Mouse (Mus musculus) spleen, postnatal 36 days (tissue): ENCODE data around the gene Bach2.

Experiments
- DNase-seq, 2 experiments: peaks; one replicate each; pipeline ENCODE4 v3.0.0; 2022; ENCODE audit warnings: low spot score in 2 of 2, mixed read lengths in 1 of 2

Bach2 gene

DNA sequence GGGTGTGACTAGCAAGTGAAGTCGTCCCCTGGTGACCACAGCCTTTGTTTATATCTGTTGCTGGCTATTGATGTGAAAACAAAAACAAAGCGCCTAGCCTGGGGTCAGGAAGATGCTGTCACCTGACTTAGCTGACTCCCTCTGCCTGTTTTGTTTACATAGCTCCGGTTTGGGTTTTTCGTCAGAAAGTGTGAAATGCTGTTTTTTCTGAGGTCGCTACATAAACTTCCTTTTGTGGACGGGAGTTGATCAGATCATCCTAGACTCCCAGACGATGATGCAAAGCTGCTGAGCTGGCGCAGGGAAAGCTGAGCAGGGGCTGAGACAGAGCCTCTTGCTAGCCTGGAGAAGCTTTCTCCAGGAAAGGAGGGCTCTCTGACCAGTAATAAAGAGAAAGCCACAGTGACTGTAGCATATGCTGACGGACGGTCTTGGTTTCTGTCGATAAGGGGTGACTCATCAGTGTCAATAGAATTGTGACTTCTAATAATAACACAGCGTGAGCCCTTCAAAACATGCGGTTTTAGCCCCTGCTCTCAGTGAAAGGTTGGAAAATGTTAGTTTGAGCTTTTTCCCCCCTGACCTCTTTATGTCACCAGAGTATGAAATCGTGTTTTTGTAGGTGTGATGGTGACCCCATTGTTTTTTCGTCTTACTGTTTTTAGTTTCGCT, 11.9 kb downstream of the Bach2 start:
- DNase-seq: peak in 1 of 2 experiments; percentile 45

DNA sequence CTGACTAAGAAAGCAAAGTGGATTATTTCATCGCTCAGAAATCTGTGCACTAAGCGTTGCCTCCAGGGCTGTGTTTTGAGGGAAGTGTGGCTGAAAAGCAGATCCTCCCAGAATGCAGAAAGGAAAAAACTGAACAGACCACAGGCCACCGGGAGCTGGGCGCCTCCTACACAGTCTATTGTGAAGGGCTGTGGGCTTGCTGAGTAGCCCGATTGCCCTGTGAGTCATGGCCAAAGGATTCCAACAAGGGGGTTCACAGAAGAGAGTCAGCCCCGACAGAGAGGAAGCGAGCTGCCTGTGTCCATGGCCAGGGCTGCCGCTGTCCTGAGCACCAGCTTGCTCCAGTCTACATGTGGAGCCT, 12.4 kb downstream of the Bach2 start:
- no peak for DNase-seq

DNA sequence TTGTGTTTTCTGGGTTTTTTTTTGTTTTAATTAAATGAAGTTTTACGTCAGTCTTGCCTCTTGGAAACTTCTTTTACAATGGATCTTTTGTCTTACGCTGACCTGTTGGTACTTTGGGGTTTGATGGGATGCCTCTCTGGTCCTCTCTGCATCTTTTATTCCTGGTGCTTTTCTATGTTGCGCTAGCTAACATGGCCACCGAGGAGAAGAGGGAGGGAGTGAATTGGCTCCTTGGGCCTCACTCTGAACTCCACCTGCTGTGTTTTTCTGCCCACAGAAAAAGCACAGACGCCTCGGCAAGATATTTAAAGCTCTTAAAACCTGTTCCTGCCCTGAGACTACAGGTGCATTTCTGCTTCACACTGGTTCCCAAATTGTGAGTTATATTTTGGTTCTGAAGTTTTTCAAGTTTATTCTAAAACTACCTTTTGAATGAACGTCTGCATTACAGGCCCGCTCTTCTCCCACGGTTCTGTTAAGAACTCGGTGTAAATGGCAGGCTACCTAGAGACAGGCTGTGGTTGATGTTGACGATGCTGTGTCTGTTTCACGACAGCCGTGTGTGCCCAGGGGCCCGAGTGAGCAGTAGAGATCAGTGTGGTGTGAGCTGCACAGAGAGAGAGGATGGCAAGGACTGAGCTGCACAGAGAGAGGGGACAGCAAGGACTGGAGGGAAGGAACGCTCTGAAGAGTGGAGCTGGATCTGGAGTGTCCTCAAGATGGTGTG, 13.5 kb downstream of the Bach2 start:
- DNase-seq: peak in 1 of 2 experiments; percentile 2

DNA sequence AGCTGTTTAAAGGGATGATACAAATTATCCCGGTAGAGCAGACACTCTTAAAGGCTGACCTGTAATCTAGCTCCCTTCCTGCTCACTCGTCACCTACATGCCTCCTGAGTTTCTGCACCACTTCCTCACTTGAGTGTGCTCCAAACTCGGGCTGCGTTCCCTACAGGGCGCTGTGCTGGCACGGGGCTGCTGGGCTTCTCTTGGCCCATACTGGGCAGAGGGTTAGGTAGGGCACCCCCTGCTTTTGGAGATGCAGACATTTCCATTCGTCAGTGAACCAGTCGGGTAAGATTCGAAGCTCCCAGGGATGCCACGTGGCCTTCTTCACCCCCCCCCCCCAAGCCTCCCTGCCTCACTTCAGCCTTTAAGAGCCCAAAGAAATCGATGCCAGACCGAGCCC, 19.1 kb downstream of the Bach2 start:
- DNase-seq: no peak

DNA sequence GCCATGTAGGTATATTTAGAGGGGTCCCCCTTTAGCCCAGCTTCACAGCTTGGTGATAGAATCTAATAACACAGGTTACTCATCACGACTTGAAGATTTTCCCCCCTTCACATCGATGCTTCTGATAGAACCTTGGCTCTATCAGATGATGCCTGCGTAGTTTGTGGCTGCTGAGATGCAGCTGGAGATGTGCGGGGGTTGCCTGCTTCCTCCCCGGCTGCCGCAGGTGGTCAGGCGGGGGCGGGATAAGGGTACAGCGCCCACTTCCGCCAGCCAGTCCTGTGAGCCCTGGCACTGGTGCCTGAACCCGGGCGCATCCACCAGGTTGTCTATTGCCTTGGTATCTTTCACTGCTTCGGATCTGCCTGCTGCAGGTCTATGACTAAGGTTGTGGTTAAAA, 19.5 kb downstream of the Bach2 start:
- peak; percentile 77 to 82 for DNase-seq

DNA sequence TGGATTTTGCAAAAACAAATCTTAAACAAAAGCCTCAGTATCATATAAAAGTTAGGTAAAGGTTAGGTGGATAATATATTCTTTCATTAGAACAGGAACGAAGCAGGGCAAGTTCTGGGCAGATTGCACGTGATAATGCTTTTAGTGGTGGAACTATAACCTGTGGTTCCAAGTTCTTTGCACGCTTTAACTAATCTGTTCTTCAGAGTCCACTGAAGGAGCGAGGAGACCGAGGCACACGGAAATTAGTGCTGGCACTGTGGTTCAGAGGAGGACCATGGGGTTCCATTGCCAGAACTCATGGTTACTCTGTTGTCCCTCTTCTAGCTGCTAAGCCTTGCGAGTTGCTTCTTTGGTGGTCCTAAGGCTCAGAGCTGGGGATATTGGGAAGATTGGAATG, 20.0 kb downstream of the Bach2 start:
- DNase-seq: no peak

DNA sequence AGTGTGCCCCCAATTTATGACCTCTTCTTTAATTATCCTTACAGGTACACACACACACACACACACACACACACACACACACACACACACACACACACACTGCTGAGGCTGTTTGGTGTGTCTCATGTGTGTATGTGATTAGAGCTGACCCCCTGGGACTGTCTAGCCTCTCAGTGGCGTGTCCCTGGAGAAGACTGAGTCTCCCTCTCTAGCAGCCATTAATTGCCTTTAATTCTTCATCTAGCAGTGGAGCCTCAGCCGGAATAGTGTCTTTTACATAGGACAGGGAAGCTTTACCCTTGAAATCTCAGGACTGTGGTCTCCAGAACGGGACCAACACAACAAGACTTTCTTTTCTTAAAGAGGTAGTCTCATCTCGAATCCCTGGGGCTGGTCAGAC, 22.3 kb downstream of the Bach2 start:
- DNase-seq: no peak

DNA sequence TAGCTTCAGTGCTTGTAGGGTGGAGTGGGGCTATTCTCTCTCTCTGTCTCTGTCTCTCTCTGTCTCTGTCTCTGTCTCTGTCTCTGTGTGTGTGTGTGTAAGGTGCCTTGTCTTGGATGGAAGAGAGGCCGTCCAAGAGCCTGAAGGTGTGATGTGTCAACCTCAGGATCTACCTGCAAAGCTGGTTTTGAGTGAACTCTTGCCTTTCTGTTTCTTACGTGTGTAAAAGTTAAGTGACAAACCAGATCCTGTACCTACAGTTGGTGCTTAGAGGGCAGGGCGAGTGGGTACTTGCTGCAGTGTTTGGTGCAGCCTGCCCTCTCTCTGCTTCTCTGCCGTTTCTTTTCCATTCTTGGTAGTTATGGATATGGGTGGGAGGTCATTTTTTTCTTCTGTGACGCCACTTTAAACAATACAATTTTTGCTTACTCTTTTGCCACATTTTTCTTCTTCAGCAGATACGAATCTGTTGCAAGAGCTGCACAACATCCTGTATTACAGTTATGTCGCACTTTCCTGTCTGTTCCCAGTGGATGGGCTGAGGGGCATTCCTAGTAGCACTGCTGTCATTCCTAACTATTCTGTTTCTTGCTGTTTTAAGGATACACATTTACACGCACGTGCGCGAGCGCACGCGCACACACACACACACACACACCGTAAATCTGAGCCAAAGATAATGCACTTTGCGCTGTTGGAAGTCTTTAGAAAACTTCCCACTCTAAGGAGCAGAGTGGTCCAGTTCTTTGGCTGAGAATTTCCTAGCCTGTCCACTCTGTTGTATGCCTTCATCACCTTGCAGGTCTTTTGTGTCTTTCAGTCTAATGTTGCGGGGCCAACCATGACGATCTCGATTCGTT, 24.5 kb downstream of the Bach2 start:
- no peak for DNase-seq

DNA sequence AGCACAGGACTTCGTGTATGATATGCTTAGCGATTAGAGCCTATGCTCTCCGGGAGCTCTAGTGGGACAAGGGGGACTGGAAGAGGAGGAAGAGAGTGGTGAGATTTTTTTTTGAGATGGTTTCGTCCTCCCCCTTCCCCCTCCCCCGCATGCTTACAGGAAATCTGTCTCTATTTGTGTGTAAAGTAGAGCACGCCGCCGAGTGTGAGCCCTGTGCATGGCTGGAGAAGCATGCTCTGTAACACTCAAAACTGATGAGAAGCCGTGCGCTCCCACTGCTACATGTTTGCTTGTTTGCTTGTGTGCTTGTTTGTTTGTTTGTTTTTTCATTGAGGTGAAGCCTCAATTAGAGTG, 25.1 kb downstream of the Bach2 start:
- DNase-seq: no peak

DNA sequence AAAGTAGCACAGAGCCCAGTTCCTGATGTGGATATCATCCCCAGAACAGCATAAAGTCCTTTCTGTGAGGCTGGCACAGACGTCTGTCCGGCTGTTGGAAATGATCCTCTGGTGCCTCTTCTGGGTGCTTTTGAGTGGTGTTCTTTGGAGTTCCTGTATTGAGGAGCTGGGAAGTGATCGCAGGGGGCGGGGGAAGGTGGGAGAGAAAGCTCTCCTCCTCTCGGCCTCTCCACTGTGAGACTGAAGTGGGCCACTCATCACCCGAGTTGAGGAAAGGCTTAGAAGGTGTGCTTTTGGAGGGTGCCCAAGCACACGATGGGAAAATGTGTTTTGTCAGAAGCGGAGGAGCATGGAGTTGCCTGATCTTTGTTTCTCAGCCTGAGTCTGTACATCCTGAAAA, 26.3 kb downstream of the Bach2 start:
- no peak for DNase-seq

DNA sequence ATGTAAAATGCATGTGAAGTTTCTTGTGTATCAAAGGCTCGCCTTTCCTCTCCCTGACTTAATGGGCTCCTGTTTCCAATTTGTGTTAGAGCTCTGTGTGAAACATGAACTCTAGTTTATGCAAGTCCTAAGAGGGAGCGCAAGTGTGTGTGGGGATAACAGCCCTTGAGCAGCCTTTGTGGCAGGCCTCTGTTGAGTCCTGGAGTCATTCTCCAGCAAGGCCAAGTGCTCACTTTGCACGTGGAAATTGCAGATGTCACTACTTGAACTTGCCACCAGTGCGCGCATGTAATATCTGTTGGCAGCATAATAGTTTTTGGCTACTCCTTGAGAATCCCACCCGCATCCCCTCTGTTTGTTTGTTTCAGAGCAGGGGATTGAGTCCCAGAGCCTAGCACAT, 28.1 kb downstream of the Bach2 start:
- DNase-seq: no peak

DNA sequence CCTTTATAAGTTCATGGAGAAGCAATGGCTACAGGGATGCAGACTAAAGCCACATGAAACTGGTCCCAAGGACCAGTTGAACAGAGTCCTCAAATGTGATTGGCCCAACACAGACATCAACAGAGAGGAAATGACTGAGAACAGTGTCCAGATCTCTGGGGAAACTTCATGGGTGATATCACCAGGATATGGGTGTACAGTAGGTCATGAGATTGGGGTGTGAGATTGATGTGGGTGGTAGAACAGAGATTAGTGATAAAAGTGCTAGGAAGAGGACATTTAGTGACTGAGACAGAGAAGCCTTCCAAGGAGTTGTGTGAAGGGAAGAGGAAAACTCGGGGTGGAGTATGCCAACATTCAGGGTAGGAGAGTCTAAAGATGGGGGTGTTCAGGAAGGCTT, 29.4 kb downstream of the Bach2 start:
- no peak for DNase-seq

DNA sequence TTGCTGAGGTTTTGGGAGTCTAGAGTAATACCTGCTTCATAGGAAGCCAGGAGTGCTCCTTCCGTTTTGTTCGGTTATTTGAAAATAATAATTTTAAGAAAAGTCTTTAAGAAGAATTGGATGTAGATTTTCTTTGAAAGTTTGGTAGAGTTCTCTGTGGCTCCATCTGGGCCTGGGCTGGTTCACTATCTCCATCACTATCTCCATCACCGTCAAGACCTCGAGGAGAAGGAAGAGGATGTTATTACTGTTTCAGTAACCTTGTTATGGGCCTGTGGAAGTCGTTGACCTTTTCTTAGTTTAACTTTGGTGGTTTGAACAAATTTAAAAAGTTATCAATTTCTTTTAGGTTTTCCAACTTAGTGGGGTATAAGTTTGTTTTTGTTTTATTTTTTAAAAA, 33.8 kb downstream of the Bach2 start:
- no peak for DNase-seq

DNA sequence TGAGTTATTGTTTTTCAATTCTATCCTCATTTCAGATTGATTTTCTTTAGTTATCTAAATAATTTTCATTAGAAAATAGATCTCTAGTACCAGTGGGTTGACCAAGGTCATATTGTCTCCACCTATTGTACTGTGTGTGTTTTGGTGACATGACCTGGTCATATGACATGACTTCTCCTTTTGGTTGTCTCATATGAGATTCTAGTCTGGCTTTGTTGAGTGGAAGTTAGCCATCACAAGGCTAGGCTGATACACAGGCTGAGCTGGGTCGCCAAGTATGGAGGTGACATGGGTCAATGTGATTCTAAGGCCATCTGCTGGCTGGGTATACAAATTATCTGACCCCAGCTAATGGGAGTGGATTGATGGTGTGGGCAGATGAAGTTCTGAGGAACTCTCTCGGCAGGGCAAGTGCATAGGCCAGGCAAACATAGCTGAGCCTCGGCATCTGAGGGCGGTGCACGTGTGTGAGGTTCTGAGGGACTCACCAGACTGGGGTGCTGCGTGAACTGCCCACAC, 36.2 kb downstream of the Bach2 start:
- peak in 1 of 2 experiments; percentile 34 for DNase-seq

DNA sequence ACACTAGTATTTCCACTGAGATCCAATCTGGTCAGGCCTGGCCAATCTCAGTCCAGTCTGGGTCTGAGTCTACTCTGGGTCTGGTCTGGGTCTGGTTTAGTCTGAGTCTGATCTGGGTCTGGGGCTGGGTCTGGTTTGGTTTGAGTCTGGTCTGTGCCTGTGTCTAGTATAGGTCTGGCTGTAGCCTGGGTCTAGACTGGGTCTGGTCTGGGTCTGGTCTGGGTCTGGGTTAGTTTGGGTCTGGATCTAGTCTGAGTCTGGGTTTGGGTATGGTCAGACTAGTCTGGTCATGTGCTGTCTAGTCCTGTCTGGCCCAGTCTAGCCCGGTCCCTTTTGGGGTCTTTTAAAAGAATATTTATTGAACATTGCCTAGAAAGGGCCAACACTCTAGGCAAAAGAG, 41.2 kb downstream of the Bach2 start:
- DNase-seq: no peak

DNA sequence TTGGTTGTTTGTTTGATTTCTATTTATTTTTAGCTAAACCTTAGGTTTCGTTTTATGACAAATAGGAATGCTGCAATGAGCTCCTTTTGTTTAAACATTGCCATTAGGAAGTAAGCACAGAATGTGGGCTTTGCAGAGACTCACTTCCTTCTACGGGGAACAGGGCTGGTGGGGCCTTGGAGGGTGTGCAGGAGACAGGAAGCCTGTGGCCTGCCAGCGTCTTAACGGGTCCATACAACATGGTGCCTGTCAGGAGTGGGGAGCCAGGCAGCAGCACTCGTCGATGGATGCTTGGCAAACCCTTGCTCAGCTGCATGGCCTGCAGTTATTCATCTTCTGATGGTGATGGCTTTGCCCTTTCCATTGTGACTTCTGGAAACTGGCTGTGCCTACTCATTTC, 41.8 kb downstream of the Bach2 start:
- peak; percentile 38 to 40 for DNase-seq

DNA sequence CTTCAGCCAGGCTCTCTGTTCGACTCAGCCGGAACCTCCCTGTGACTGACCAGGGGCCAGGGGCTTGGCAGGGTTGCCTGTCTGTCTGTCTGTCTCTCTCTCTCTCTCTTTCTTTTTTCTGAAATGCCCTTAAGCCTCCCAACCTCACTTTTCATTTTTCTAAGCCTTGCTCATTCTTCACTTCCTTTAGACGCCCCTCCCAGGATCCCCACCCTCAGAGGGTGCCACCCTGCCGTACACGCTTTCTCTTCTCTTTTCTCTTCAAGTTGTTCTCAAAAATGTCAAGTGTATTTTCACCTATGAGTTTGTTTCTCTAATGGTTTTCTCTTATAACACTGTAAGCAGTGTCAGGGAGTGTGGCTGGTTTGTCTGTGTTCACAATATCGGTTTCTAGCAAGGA, 42.7 kb downstream of the Bach2 start:
- DNase-seq: peak; percentile 18 to 43

DNA sequence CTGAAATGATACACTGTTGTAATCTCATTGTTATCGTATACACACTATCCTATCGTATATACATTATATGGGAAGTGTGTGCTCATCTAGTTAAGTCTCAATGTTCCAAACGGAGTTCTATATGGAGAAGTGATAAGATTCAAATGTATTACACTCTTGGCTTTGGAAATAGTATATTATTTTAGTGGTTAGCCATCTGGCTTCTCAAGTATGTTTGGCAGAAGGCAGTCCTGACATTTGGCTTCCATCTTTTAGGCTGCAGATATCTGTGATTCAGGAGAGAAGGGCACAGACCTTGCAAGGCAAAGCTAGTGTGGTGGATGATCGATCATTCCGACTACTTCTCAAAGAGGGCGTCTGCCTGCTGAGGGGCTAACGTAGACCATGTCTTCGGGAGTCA, 47.8 kb downstream of the Bach2 start:
- no peak for DNase-seq

DNA sequence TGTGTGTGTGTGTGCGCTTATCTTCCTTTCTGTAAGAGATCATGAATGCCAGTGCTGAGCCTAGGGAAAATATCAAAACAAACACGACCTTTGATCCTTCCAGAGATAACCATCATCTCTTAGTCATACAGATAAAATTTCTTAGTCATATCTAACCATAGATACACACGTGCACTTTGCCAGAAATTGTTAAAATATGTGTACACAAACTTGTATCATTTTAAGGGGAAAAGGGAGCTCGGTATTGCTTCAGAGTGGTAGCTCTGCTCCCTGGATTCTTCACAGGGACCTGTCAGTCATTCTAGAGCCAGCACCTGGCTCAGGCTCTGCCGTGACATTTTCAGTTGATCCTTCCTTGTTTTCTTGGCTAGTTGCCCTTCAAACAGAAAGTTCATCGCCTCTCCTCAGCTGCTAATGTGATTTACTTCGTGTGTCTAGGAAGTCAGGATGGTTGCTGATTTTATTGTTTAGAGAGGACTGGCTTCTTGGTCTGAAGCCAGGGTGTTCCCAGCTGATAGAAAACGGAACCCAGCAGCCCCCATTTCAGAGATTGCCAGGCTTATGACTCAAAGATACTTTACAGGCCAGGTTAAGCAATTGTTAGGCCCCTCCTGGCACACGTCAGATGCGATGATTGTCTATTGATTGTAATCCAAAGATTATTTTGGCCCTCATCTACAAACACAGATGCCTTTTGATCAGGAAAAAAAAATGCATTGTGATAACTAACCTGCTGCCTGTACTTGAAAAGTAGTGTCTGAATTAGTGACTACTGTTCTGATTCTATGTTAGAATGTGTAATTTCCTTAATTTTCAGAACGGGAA, 49.6 kb downstream of the Bach2 start:
- DNase-seq: no peak

DNA sequence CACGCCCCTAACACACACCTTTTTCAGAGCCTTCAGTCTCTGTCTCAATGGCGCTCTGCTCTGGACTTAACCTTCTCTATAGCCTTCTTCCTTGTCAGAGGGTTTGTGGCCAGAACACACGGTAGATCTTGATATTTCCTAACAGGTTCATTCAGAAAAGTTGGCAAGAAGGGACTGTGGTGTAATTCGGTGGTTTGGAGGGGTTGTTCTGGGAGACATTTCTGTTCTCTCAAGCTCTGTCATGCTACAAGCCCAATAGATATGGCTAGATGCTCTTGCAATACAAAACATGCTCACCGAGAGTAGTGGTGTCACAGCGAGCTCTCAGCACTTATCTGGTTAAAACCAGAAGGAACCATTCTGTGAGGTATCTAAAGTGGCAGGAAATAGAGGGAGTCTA, 51.2 kb downstream of the Bach2 start:
- no peak for DNase-seq

DNA sequence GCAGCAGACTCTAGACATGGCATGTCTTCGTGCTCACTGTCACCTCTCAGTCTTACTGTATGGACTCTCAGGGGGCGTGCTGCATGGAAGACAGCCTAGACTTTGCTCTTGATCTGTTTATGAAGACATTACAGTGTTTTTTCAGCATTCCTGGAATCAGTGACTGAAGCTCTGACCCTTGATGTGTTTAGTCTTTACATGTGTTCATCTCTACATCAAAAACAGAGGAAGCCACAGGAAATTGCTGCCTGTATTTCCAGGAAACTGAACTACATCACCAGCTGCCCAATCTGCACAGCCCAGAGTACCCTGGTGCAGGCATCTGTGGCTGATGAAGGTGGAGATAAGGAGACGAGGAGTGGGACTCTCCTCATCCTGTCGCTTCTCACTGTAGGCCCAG, 52.8 kb downstream of the Bach2 start:
- DNase-seq: peak; percentile 25 to 33
